Comparison of ENCODE assay signal across 8 mouse cellular contexts in the genomic region with DNA sequence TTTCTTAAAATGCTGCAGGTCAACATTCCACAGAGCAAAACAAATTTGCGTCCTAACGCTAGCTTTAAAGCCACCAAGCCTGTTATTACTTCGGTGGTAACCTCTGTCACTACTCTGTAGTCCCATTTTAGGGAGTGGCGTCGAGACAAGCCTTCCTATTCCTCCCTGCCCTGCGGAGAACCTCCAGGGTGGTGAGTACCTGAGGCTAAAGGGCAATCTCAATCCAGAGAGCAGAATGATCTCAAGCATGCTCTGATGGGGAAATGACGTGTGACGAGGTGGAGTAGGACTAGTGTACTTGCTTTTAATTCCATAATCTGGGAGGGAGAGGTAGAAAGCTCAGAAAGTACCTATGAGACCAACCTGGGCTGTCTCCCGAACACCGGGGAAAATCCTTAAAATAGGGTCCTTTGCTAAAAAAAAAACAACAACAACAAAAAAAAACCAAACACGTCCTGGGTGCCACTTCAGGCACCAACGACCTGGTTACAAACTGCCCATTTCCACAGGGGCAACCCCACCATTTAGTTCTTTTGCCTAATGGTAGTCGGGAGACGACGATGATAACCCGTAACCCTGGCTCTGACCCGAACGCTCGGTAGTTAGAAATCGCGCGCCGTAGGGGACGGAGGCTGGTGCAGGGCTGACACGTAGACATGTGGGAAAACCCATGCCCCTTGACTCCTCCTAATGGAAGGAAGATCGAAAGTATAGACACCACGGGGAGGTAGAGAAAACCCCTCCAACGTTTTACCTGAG. TPM values are rescaled to one million over a fixed set of nuclear protein-coding genes. Genes with fewer than 3 reads are reported as not detected.
DNase-seq lines count a peak whose midpoint lies in the region; ATAC-seq lines count a peak whose summit lies in the region.

No protein-coding gene starts in this region.

- peak overlapping the region; percentile 83 for H3K9ac ChIP-seq in heart, embryonic 14.5 days (ENCODE audit: low read length)
- peak overlapping the region; percentile 63 for H3K9ac ChIP-seq in forebrain, embryonic 13.5 days
- peak overlapping the region; percentile 64 for H3K9ac ChIP-seq in limb, embryonic 11.5 days (ENCODE audit: low read length)
- H3K9ac ChIP-seq in neural tube, embryonic 13.5 days: peak overlapping the region; percentile 72

- peak overlapping the region; percentile 61 to 96 for H3K27ac ChIP-seq in heart, embryonic 14.5 days (replicated peaks in 1 of 2; ENCODE audit: control insufficient read depth in 1 of 2, insufficient read depth in 1 of 2, low read depth in 2 of 2, low read length in 2 of 2)
- H3K27ac ChIP-seq in forebrain, embryonic 13.5 days: peak overlapping the region; percentile 99
- H3K27ac ChIP-seq in limb, embryonic 11.5 days (replicated peaks; ENCODE audit: low read depth, low read length): peak overlapping the region; percentile 38; the same call in 1 of the 2 replicates
- H3K27ac ChIP-seq in neural tube, embryonic 13.5 days (replicated peaks): peak overlapping the region; percentile 99

- H3K36me3 ChIP-seq in heart, embryonic 14.5 days (ENCODE audit: control insufficient read depth, insufficient read depth, low read length): peaks cover 48% of the 10 kb centered on the region
- peaks cover 32% of the 10 kb centered on the region; the same call in 1 of the 2 replicates for H3K36me3 ChIP-seq in forebrain, embryonic 13.5 days (ENCODE audit: poor library complexity, severe bottlenecking)
- H3K36me3 ChIP-seq in limb, embryonic 11.5 days (ENCODE audit: control insufficient read depth, insufficient read depth, low read length): no peaks in the 10 kb centered on the region
- peaks cover 22% of the 10 kb centered on the region for H3K36me3 ChIP-seq in neural tube, embryonic 13.5 days

- no peaks in the 10 kb centered on the region for H3K9me3 ChIP-seq in heart, embryonic 14.5 days (ENCODE audit: control insufficient read depth, low read length)
- H3K9me3 ChIP-seq in forebrain, embryonic 13.5 days (replicated peaks): no peaks in the 10 kb centered on the region
- no peaks in the 10 kb centered on the region for H3K9me3 ChIP-seq in limb, embryonic 11.5 days (ENCODE audit: control insufficient read depth, low read length)
- no peaks in the 10 kb centered on the region for H3K9me3 ChIP-seq in neural tube, embryonic 13.5 days

- peak overlapping the region; percentile 75 for H3K4me3 ChIP-seq in heart, embryonic 14.5 days (ENCODE audit: control insufficient read depth in 1 of 2, insufficient read depth in 1 of 2, low read depth in 1 of 2, low read length in 2 of 2)
- peak overlapping the region; percentile 76 for H3K4me3 ChIP-seq in forebrain, embryonic 13.5 days
- peak overlapping the region; percentile 78 for H3K4me3 ChIP-seq in limb, embryonic 11.5 days (ENCODE audit: low read depth, low read length)
- H3K4me3 ChIP-seq in neural tube, embryonic 13.5 days: peak overlapping the region; percentile 75

- no peak for DNase-seq in heart, postnatal 36 days
- DNase-seq in NIH3T3 (ENCODE audit: low read depth): peak; percentile 19
- no peak for DNase-seq in limb, embryonic 11.5 days (ENCODE audit: low spot score)
- no peak for DNase-seq in layer of hippocampus, adult 18-20 months (ENCODE audit: low spot score in 2 of 2)
- DNase-seq in spleen, adult 18-20 months: no peak

- intact Hi-C loops in heart, postnatal 36 days (cut with DNase I): loop anchor here (2.0 kb wide), 3 partner anchors 17 to 79 kb away; no protein-coding TSS in a partner anchor

- H3K27me3 ChIP-seq in heart, embryonic 14.5 days (ENCODE audit: control insufficient read depth, insufficient read depth, low read length): no peaks in the 10 kb centered on the region
- no peaks in the 10 kb centered on the region for H3K27me3 ChIP-seq in forebrain, embryonic 13.5 days
- no peaks in the 10 kb centered on the region for H3K27me3 ChIP-seq in limb, embryonic 11.5 days (ENCODE audit: control insufficient read depth, insufficient read depth, low read length)
- no peaks in the 10 kb centered on the region for H3K27me3 ChIP-seq in neural tube, embryonic 13.5 days

- peaks cover 6 to 24% of the 10 kb centered on the region in 2 experiments for H3K4me1 ChIP-seq in heart, embryonic 14.5 days (ENCODE audit: control insufficient read depth in 2 of 2, insufficient read depth in 2 of 2, low read length in 2 of 2)
- peaks cover 23% of the 10 kb centered on the region for H3K4me1 ChIP-seq in forebrain, embryonic 13.5 days
- peaks cover 8% of the 10 kb centered on the region; the same call in 1 of the 2 replicates for H3K4me1 ChIP-seq in limb, embryonic 11.5 days (ENCODE audit: control insufficient read depth, insufficient read depth, low read length)
- H3K4me1 ChIP-seq in neural tube, embryonic 13.5 days (replicated peaks): peaks cover 26% of the 10 kb centered on the region

- WGBS in heart, embryonic 14.5 days: 2% methylated on average over 28 of the region's 28 CpGs
- WGBS in forebrain, embryonic 13.5 days: 3% methylated on average over 28 of the region's 28 CpGs
- 2% methylated on average over 28 of the region's 28 CpGs for WGBS in limb, embryonic 11.5 days
- WGBS in neural tube, embryonic 13.5 days: 3% methylated on average over 28 of the region's 28 CpGs

- no peak; the same call in 1 of the 2 replicates for ATAC-seq in heart, embryonic 14.5 days (ENCODE audit: insufficient number of reproducible peaks, insufficient read depth, low FRiP score, low read depth)
- ATAC-seq in forebrain, embryonic 13.5 days: no peak; the same call in 1 of the 2 replicates
- no peak; the same call in 1 of the 2 replicates for ATAC-seq in limb, embryonic 11.5 days (ENCODE audit: insufficient number of reproducible peaks, low FRiP score, low TSS enrichment, low read depth)
- ATAC-seq in neural tube, embryonic 13.5 days (ENCODE audit: low read depth): no peak

- peak overlapping the region; percentile 83 for H3K4me2 ChIP-seq in heart, embryonic 14.5 days (ENCODE audit: low read length)
- peak overlapping the region; percentile 73 for H3K4me2 ChIP-seq in forebrain, embryonic 13.5 days
- H3K4me2 ChIP-seq in limb, embryonic 11.5 days (ENCODE audit: low read depth, severe bottlenecking): peak overlapping the region; percentile 84
- H3K4me2 ChIP-seq in neural tube, embryonic 13.5 days: peak overlapping the region; percentile 73

RNA-seq across cellular contexts. Expression of gene Mrps18b, which starts 0.5 kb away (rescaled TPM):
- 65.8 and 67.0 TPM in 2 replicates for polyA plus RNA-seq in heart, embryonic 14.5 days (2014; fragmentation: Nextera tagmentation; extraction: Ambion mirVana)
- 10 to 100 TPM; 51.6 to 53.4 TPM for total RNA-seq in heart, postnatal 36 days (2021)
- 57.1 and 62.2 TPM in 2 replicates for polyA plus RNA-seq in forebrain, embryonic 13.5 days (2015; fragmentation: Nextera tagmentation; extraction: Ambion mirVana)
- polyA plus RNA-seq in limb, embryonic 11.5 days (2014; fragmentation: Nextera tagmentation; extraction: Ambion mirVana): 80.2 and 81.7 TPM in 2 replicates
- 56.1 and 62.7 TPM in 2 replicates for polyA plus RNA-seq in neural tube, embryonic 13.5 days (2015; fragmentation: Nextera tagmentation; extraction: Ambion mirVana)
- 10 to 100 TPM; 37.8 to 44.3 TPM for total RNA-seq in layer of hippocampus, adult 18-20 months (2021)

RNA-seq across cellular contexts. Expression of gene Ppp1r10, which starts 0.5 kb away (rescaled TPM):
- 21.8 and 23.6 TPM in 2 replicates for polyA plus RNA-seq in heart, embryonic 14.5 days (2014; fragmentation: Nextera tagmentation; extraction: Ambion mirVana)
- total RNA-seq in heart, postnatal 36 days (2021): 10 to 100 TPM; 22.6 to 44.3 TPM
- polyA plus RNA-seq in forebrain, embryonic 13.5 days (2015; fragmentation: Nextera tagmentation; extraction: Ambion mirVana): 51.8 and 52.2 TPM in 2 replicates
- 43.9 and 52.3 TPM in 2 replicates for polyA plus RNA-seq in limb, embryonic 11.5 days (2014; fragmentation: Nextera tagmentation; extraction: Ambion mirVana)
- 44.6 and 45.9 TPM in 2 replicates for polyA plus RNA-seq in neural tube, embryonic 13.5 days (2015; fragmentation: Nextera tagmentation; extraction: Ambion mirVana)
- 10 to 100 TPM; 66.5 to 72.5 TPM for total RNA-seq in layer of hippocampus, adult 18-20 months (2021)

RNA-seq across cellular contexts. Expression of gene Atat1, which starts 5.8 kb away (rescaled TPM):
- 52.5 and 53.1 TPM in 2 replicates for polyA plus RNA-seq in heart, embryonic 14.5 days (2014; fragmentation: Nextera tagmentation; extraction: Ambion mirVana)
- total RNA-seq in heart, postnatal 36 days (2021): 1 to 10 TPM; 6.6 to 6.8 TPM
- polyA plus RNA-seq in forebrain, embryonic 13.5 days (2015; fragmentation: Nextera tagmentation; extraction: Ambion mirVana): 331 and 355 TPM in 2 replicates
- 128 and 138 TPM in 2 replicates for polyA plus RNA-seq in limb, embryonic 11.5 days (2014; fragmentation: Nextera tagmentation; extraction: Ambion mirVana)
- polyA plus RNA-seq in neural tube, embryonic 13.5 days (2015; fragmentation: Nextera tagmentation; extraction: Ambion mirVana): 357 and 369 TPM in 2 replicates
- total RNA-seq in layer of hippocampus, adult 18-20 months (2021): 10 to 100 TPM; 51.0 to 59.0 TPM

RNA-seq across cellular contexts. Expression of gene 2310061I04Rik, which starts 18.5 kb away (rescaled TPM):
- 28.7 and 28.9 TPM in 2 replicates for polyA plus RNA-seq in heart, embryonic 14.5 days (2014; fragmentation: Nextera tagmentation; extraction: Ambion mirVana)
- 100 to 1,000 TPM; 109 to 112 TPM for total RNA-seq in heart, postnatal 36 days (2021)
- polyA plus RNA-seq in forebrain, embryonic 13.5 days (2015; fragmentation: Nextera tagmentation; extraction: Ambion mirVana): 31.6 and 36.6 TPM in 2 replicates
- polyA plus RNA-seq in limb, embryonic 11.5 days (2014; fragmentation: Nextera tagmentation; extraction: Ambion mirVana): 21.3 and 23.2 TPM in 2 replicates
- polyA plus RNA-seq in neural tube, embryonic 13.5 days (2015; fragmentation: Nextera tagmentation; extraction: Ambion mirVana): 45.1 and 50.5 TPM in 2 replicates
- total RNA-seq in layer of hippocampus, adult 18-20 months (2021): 10 to 100 TPM; 52.9 to 56.7 TPM

RNA-seq across cellular contexts. Expression of gene Dhx16, which starts 36.1 kb away (rescaled TPM):
- 18.6 and 22.0 TPM in 2 replicates for polyA plus RNA-seq in heart, embryonic 14.5 days (2014; fragmentation: Nextera tagmentation; extraction: Ambion mirVana)
- 10 to 100 TPM; 19.2 to 22.2 TPM for total RNA-seq in heart, postnatal 36 days (2021)
- polyA plus RNA-seq in forebrain, embryonic 13.5 days (2015; fragmentation: Nextera tagmentation; extraction: Ambion mirVana): 38.6 and 39.9 TPM in 2 replicates
- polyA plus RNA-seq in limb, embryonic 11.5 days (2014; fragmentation: Nextera tagmentation; extraction: Ambion mirVana): 46.5 and 51.2 TPM in 2 replicates
- 31.0 and 39.6 TPM in 2 replicates for polyA plus RNA-seq in neural tube, embryonic 13.5 days (2015; fragmentation: Nextera tagmentation; extraction: Ambion mirVana)
- total RNA-seq in layer of hippocampus, adult 18-20 months (2021): 10 to 100 TPM; 25.0 to 30.2 TPM

Comparison
In these comparisons a context has a peak if more than half of its experiments do, and no peak if none do; other contexts are left out.
1. H3K27ac ChIP-seq: peak in every context shown above with its lines; median percentile 99 in forebrain, embryonic 13.5 days; 99 in neural tube, embryonic 13.5 days; 78 in heart, embryonic 14.5 days; 38 in limb, embryonic 11.5 days.